Mouse (Mus musculus): ENCODE results near the gene Rgl1.

DNA sequence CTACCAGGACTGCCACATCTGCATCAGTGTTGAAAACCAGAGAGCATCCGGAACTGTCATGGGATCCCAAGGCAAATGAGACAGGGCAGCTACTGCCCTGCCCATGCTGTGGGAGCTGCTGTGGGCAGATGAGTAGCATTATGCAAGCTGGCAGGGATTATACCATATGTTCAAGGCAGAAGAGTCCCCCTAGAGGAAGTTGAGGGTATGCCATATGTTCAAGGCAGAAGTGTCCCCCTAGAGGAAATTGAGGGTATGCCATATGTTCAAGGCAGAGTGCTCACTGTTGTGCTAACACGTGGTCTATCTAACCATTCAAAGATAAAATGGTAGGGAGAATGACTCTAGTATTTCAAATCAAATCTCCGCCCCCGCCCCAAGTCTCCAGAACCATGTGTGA, 254.9 kb downstream of the Rgl1 start:
- TF ChIP-seq POLR2A (IDR thresholded peaks at IDR 0.05; ENCODE audit: control insufficient read depth, low read depth, low read length) = no peak
- TF ChIP-seq CTCF (IDR thresholded peaks at IDR 0.05; ENCODE audit: control insufficient read depth, insufficient read depth, insufficient replicate concordance, low read depth, low read length) = 0 out of 2 replicates have a peak, but pooled peaks have one; percentile 15
